Mouse (Mus musculus) bone marrow macrophage, adult 2 months (primary cell): ENCODE measurements around the gene Inppl1. TPM values are rescaled to one million over a fixed set of nuclear protein-coding genes. Genes with fewer than 3 reads are reported as not detected.
A peak's percentile ranks its signal among the peaks of the same experiment; 100 is the strongest.

ENCODE experiments used
- H3K27ac ChIP-seq: 2 replicates; pipeline ENCODE4 v1.5.1; 2012; ENCODE audit warnings: low read depth, low read length; ENCODE audit not compliant: insufficient read depth
- H3K4me1 ChIP-seq: 2 replicates; pipeline ENCODE4 v1.6.1; 2012; ENCODE audit warnings: low read length; ENCODE audit not compliant: control insufficient read depth, insufficient read depth
- H3K4me3 ChIP-seq: 2 replicates; pipeline ENCODE4 v1.5.1; 2012; ENCODE audit warnings: mild to moderate bottlenecking, low read length, moderate library complexity; ENCODE audit not compliant: insufficient read depth
- CTCF ChIP-seq: IDR thresholded peaks from 2 replicates; pipeline ENCODE4 v1.5.1; 2012; ENCODE audit warnings: low read depth, mild to moderate bottlenecking, low read length, moderate library complexity
- POLR2A ChIP-seq: IDR thresholded peaks from 2 replicates; pipeline ENCODE4 v1.6.1; 2012; ENCODE audit warnings: mild to moderate bottlenecking, low read depth, low read length, borderline replicate concordance
- polyA plus RNA-seq: library from polyadenylated mRNA; stranded (reverse); fragments of >200 nt; gene quantifications from 2 replicates; pipeline ENCODE4 v1.2.4, GENCODE M21; 2012; ENCODE audit not compliant: missing spikeins, insufficient read depth, insufficient read length

Inppl1 gene
- polyA plus RNA-seq: 114 and 115 TPM in 2 replicates

DNA sequence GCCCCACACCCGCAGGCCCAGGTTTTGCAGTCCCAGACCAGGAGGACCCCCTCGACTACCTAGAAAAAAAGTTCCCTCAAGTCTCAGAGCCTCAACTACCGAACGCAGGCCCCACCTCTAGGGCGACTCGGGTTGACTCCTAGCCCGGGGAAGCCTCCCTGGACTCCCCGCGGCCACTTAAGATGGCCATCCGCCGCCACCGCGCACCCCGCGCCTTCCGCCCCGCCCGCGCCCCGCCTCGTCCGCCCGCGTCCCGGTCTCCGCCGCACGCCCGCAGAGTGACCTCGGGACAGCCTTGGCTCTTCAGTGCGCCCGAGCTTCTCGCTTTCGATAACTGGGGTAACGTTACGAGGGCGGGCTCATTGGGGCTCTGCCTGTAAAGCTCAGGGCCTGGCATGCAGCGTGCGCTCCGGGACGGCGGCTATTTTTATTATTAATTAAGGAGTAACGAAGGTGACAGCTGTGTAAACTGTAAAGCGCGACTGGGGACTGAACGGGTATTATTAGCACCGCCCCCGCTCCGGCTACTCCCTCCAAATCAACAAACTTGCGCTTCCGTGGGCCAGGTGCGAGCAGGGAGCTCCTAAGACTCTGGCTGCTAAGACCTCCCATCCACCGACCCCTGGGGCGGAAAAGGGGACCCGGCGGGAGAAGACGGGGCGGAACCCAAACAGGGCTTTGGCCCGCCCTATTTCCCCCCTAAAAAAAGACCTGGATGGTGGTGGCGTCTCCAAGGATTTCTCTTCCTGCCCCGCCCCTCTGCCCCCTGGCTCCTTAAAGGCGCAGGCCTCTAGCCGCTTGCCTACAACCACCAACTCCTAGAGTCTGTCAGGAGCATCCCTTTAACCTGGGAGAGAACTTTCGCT, at the start of gene Inppl1:
TSS of gene Inppl1 (minus strand) at position 624 of the 866 bp plus-strand sequence.
- Histone ChIP-seq H3K27ac (peak within 1 kb of the TSS; percentile 86), H3K4me1 (peaks cover 32% of the 10 kb centered on the region)
- TF ChIP-seq POLR2A: no peak
- no peak for TF ChIP-seq CTCF

GRCm38 (mm10) chr7:101886274-101886673, 48.2 kb upstream of the Inppl1 start:
- TF ChIP-seq POLR2A (no peak), CTCF (no peak)
- H3K27ac ChIP-seq: no peak overlapping the region

More for the DNA sequence above, at the start of gene Inppl1:
- peak within 1 kb of the TSS; percentile 70 for H3K4me3 ChIP-seq

DNA sequence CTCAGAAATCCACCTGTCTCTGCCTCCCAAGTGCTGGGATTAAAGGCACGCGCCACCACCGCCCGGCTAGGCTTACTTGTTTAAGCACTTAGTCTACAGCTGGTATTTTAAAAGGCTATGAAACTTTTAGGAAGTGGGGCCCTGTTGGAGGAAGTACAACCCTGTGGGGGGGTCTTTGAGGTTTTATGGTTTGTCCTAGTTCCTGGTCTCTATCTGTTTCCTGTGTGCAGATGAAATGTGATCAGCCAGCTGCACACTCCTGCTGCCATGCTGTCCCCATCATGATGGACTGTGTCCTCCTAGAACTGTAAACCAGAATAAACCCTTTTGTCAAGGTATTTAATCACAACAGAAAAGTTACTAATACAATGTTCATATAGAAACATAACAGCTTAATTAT, 46.1 kb upstream of the Inppl1 start:
- Histone ChIP-seq H3K27ac (peak overlapping the region; percentile 34), H3K4me3 (no peak overlapping the region), H3K4me1 (peaks cover 34% of the 10 kb centered on the region)
- TF ChIP-seq CTCF: no peak
- TF ChIP-seq POLR2A: no peak

More at GRCm38 (mm10) chr7:101886274-101886673, 48.2 kb upstream of the Inppl1 start:
- no peak overlapping the region for H3K4me3 ChIP-seq
- peaks cover 25% of the 10 kb centered on the region for H3K4me1 ChIP-seq

GRCm38 (mm10) chr7:101882413-101883154, 44.6 kb upstream of the Inppl1 start:
- TF ChIP-seq POLR2A: no peak
- no peak for TF ChIP-seq CTCF
- H3K4me1 ChIP-seq: peaks cover 34% of the 10 kb centered on the region
- H3K27ac ChIP-seq: peak overlapping the region; percentile 42
- no peak overlapping the region for H3K4me3 ChIP-seq

GRCm38 (mm10) chr7:101880855-101881254, 42.8 kb upstream of the Inppl1 start:
- no peak for TF ChIP-seq CTCF
- TF ChIP-seq POLR2A: no peak
- Histone ChIP-seq H3K4me1 (peaks cover 38% of the 10 kb centered on the region), H3K27ac (no peak overlapping the region), H3K4me3 (no peak overlapping the region)

GRCm38 (mm10) chr7:101875978-101876377, 37.9 kb upstream of the Inppl1 start:
- Histone ChIP-seq H3K4me1 (peaks cover 32% of the 10 kb centered on the region), H3K27ac (no peak overlapping the region), H3K4me3 (no peak overlapping the region)
- TF ChIP-seq POLR2A (no peak), CTCF (no peak)

- H3K4me1 ChIP-seq: peaks cover 37% of the 10 kb centered on the region
- peak overlapping the region; percentile 34 for H3K4me3 ChIP-seq
- peak overlapping the region; percentile 85 for H3K27ac ChIP-seq
- TF ChIP-seq POLR2A (no peak), CTCF (no peak)
These were observed 33.3 kb upstream of the Inppl1 start for GRCm38 (mm10) chr7:101871296-101871695.

GRCm38 (mm10) chr7:101870629-101871028, 32.6 kb upstream of the Inppl1 start, which contains the start of gene Folr1:
Gene Folr1, minus strand, starts transcription at chr7:101870788.
- peaks cover 39% of the 10 kb centered on the region for H3K4me1 ChIP-seq
- H3K27ac ChIP-seq: peak within 1 kb of the TSS; percentile 85
- no peak for TF ChIP-seq CTCF
- no peak for TF ChIP-seq POLR2A
- H3K4me3 ChIP-seq: peak within 1 kb of the TSS; percentile 34

GRCm38 (mm10) chr7:101869163-101869500, 31.1 kb upstream of the Inppl1 start:
- TF ChIP-seq POLR2A (no peak), CTCF (no peak)
- H3K4me3 ChIP-seq: no peak overlapping the region
- H3K27ac ChIP-seq: no peak overlapping the region
- peaks cover 39% of the 10 kb centered on the region for H3K4me1 ChIP-seq
